Mouse (Mus musculus) kidney, adult 11 months (tissue): ENCODE data around the gene Itpkc.

Experiments
- DNase-seq: peaks from one replicate; pipeline ENCODE4 v3.0.0; 2022

Itpkc gene

DNA sequence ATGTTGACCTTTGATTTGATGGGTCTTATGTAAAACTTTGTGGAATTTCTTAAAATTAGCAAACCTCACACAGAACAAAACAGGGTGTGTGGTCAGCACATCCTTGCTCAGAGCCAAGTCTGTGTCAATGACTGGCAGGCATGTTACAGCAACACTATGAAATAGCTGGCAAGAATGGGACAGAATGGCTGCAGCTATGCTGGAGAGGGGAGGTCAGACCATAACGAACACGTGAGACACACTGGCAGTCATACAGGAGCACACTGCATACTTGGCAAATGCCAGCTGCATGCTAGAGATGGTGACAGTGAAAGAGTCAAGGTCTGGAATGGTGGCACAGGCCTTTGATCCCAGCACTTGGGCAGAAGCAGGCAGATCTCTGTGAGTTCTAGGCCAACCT is 7.3 kb upstream of the Itpkc start:
- DNase-seq = no peak

GRCm38 (mm10) chr7:27233300-27233699 is 4.8 kb upstream of the Itpkc start:
- DNase-seq = no peak

- peak; percentile 96 for DNase-seq
Observed at GRCm38 (mm10) chr7:27232781-27233281, 4.4 kb upstream of the Itpkc start, which contains the start of gene Coq8b. Gene Coq8b, plus strand, starts transcription at chr7:27233023.

DNA sequence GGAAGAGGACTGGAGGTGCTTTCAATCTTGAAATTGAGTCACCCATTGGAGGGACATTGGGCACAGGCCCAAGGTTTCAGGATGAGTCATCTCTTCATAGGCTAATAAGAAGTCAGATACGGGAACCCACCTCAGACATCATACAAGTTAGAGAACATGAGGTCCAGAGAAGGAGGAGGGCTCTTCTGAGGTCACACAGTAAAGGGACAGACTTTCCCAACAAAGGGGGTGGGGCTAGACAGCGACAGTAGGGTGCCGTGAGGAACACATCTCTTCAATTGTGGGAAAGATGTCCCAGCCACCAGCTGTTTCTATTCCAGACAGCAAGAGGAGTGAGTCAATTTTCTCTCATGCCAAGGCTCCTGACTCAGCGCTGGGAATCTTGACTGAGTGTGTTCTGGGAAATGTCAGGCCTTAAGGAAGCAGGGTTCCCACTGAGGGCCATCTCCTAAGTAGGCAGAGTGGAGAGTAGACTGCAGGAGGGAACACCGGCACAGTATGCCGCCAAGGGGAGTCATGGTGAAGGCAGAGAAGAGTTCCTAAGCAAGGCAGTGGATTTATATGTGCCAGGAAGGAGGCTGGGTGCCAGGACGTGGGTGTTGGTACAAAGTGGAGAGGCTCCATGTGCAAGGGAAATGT is 3.4 kb upstream of the Itpkc start:
- no peak for DNase-seq

- no peak for DNase-seq
Observed at GRCm38 (mm10) chr7:27230781-27231180, 2.3 kb upstream of the Itpkc start.

DNA sequence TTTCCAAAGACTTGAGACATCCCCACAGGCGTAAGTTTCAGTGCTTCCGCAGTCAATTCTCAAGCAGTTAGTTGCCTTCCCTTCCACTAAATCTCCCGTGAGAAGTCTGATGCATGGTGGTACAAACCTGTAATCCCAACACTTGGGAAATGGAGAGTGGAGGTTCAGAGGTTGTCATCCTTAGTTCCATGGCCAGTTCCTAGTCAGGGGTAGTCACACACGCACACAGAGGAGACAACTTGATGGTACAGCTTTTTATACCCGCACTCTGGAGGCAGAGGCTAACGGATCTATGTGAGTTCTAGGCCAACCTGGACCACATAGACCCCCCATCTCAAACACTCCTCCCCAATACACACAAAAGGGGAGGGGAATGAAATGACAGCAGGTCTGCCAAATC is 404 bp upstream of the Itpkc start:
- no peak for DNase-seq

DNA sequence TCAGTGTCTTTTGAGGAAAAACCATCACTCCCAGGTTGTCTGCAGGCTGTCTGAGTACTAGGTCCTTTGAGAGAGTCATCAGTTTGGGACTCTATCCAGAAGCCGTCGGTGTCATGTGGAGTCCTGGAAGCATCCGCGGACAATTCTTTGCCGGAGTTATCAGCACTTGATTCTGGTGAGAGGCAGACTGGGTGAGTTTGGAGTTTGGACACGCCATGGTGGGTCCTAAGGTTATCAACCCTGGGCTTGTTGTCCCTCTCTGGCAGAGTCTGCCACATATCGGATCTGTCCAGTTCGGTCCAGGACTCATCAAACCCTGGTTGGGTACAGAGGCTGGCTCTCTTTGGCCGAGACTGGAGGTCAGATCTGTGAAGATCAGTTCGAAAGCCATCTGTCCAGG is 785 bp downstream of the Itpkc start:
- no peak for DNase-seq

DNA sequence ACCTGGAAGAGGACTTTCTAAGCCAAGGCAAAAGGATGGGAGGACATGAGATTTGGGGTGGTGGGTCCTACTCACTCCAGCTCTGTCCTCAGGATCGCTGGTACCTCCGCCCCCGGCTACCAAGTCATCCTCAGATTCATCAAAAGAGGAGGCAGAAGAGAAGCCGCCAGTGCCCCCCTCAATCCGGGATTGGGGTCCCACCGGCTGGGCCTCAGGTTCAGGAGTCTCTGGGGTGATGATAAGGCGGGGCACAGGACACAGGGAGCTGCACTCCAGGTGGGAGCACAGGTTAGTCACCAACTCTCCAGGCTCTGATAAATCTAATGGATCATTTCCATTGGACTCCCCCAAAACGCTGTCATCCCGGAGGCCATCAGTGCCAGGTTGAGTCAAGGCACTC is 1.2 kb downstream of the Itpkc start:
- DNase-seq = no peak

- no peak for DNase-seq
Observed at GRCm38 (mm10) chr7:27224877-27225575, 3.4 kb downstream of the Itpkc start.

GRCm38 (mm10) chr7:27222538-27222937 is 5.9 kb downstream of the Itpkc start:
- DNase-seq = no peak

DNA sequence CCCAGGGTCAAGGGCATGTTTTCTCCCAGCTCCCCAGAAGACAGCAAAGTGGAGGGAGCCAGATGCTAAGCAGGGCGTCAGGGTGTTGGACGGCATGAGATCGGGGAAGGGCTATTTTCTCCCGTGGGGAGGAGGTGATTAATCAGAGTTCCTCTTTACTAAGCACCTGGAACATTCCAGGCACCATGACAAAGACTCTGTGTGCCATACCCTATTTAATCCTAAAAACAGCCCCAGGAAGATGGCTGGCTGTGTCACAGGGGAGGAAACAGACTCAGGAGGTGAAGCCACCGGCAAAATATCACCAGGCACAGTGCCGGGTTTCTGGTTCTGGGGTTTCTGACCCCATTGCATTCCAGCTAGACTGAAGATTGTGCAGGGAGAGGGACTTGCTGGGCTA is 6.5 kb downstream of the Itpkc start:
- DNase-seq = no peak

DNA sequence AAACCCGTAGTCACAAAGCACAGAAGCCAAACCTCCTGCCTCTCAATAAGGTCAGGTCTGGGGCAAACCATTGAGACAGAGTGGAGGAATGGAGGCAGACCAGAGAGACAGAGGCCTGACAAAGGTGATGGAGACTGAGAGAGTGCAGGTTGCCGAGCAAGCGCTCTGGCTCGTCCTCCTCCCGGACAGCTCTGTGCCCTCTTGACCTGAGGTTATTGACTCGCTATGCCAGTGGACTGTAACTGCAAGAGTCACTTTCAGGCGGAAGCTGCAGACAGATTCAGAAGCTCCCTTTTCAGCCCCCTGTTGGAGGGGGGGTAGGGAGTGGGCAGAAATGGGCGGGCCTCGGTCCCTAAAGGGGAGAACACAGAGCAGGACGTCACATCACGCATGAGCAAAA is 8.5 kb downstream of the Itpkc start:
- no peak for DNase-seq

- no peak for DNase-seq
Observed at GRCm38 (mm10) chr7:27218586-27218985, 9.9 kb downstream of the Itpkc start.

DNA sequence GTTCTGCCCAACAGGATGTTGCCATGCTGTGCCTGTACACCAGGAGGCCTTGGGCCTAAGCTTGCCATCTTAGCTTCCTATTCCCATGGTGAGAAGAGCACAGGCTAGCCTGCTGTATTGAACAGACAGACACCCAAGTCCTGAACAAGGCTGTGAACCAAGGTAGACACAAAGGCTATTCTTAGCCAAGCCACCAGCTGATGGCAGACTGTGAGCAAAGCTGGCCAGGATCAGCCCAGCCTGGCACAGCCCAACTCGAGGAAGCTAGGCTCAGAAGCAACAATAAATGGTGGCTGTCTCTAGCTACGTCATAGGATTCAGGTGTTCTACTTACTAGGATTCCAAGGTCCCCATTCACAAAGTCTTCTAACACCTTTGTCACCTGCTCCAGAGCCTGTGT is 15.8 kb downstream of the Itpkc start:
- no peak for DNase-seq

- no peak for DNase-seq
Observed at GRCm38 (mm10) chr7:27203730-27204449, 24.6 kb downstream of the Itpkc start.

- DNase-seq = no peak
Observed at GRCm38 (mm10) chr7:27198779-27199178, 29.7 kb downstream of the Itpkc start.

- DNase-seq = no peak
Observed at GRCm38 (mm10) chr7:27198355-27198754, 30.1 kb downstream of the Itpkc start.

DNA sequence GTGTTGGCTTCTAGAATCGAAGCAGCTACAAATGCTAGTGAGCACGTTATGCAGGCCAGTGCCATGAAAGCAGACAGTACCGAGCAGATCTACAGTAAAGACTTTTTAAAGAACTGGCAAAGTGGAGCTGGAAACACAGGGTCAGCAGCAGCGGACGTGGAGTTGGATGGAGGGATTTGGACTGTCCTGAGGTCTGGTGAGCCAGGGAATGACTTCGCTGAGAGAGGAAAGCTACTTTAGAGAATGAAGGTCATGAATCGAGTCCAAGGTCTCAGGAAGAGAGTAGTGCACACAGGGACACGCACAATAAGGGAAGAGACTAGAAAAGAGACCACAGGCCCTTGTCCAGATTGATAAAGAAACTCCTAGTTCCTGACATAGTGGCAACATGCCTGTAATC is 30.8 kb downstream of the Itpkc start:
- no peak for DNase-seq

- DNase-seq = no peak
Observed at GRCm38 (mm10) chr7:27197136-27197535, 31.3 kb downstream of the Itpkc start.

DNA sequence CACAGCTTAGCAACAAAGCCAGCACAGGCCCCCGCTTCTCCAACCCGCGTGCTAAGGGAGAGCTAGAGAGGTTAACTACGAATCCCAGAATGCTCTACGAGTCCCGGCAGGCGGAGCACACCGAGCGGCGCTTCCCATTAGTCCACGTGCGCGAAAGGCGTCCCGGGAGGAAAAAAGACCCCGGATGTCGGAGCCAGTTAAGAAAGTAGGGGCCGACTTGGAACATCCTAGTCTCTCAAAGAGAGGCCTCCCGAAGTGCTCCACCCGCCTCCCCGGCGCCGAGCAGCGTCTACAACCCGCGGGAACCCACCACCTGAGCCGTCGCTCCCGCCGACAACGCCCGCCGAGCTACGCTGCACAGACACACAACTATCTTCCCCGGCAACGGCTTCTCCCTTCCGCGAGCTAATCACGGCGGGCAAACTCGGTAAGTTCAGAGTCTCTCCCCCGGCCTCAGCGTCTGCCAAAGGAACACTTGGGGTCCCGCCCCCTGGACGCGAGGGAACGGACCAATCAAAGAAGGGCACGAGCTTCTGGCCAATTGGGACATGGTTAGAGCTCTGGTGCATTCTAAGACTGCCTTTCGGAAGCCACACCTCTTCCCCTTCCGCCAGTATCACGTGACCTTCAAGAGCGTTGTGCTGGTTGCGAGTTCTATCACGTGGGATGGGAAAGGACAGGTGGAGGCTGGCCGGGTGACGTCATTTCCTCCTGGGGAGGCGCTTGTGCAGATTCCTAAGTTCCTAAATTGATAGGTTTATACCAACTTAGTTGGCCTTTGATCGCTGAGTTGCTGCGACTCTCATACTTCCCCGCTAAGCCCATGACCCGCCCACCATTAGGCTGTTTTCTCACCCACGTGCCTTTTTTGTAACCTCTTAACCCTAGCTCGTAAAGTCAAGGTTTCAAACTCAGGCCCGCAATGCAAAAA is 32.5 kb downstream of the Itpkc start, which contains the start of the genes BC024978 and Snrpa:
BC024978 (plus strand) TSS at position 101 of the 931 bp plus-strand sequence.
Snrpa (minus strand) TSS at position 591 of the 931 bp plus-strand sequence.
- DNase-seq = peak; percentile 100

- DNase-seq = no peak
Observed at GRCm38 (mm10) chr7:27193731-27194130, 34.7 kb downstream of the Itpkc start.

DNA sequence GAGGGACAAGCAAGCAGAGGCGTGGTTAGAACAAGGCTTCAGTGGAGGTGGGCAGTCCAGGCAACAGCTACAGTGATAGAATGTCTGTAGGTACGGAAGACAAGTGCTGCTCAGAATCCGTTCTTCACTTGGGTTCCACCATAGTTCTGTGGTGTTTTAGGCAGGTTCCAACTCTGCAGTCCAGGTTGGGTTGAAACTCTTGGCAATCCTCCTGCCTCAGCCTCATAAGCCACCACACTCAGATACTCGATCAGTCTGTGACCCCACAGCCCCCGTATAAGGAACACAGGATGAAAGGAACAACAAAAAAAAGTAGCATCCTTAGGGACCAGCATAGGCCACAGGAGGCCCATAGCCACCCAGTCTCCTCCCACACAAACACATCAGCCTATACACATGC is 36.0 kb downstream of the Itpkc start:
- no peak for DNase-seq
